ENCODE assay signal across 18 mouse cellular contexts in the genomic region with DNA sequence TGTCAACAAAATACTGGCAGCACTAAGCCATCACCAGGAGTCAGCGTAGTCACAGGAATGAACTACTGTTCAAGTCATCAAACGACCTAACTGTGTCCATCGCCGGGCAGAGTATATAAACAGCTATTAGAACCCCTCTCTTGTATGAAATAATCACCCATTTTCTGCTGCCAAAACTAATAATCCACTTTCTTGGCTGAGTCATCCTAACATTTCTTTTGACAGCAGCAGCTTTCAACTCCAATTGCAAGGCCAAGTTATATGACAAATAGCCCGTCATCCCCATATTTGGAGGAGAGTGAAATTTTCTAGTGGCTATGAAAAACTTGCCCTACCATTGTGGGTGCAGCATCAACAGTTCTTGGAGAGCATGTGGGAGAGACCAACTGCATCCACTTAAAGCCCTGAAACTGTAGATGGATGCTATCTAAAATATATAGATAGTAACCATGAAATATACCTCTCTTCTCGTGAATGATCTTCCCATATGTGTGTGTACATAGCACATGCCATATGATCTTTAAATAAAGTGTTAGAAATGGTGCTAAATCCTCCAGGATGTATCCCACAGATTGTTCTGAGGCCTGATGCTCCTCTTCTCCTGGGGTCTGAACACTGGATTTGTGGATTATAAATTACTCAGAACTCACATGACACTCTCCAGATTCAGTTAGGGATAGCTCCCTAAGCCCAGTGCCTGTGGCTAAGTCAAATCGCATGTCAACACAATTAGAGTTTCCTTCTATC.
DNase-seq lines count a peak whose midpoint lies in the region.
"Had no signal": no experiment of that assay in that cellular context is flagged by ENCODE, and none has a peak within 500 bp of the region (broad histone marks: within the 10 kb centered on the region; RNA-seq: fewer than 3 reads in every experiment).

No protein-coding gene starts in this region.

- DNase-seq in adrenal gland, postnatal 14 days = peak; percentile 8
- DNase-seq in adrenal gland, postnatal 4 days (ENCODE audit: low spot score in 2 of 2) = no peak
- peak; percentile 11 for DNase-seq in left cerebral cortex, adult 11 months (ENCODE audit: low spot score)
- no peak for DNase-seq in left cerebral cortex, postnatal 10 days (ENCODE audit: extremely low spot score in 1 of 2, low spot score in 2 of 2)
- peak; percentile 74 for DNase-seq in 3T3-L1 (ENCODE audit: low read depth, low spot score)
- peak; percentile 58 for DNase-seq in brain, adult 2 months (ENCODE audit: low read depth, low spot score)
- DNase-seq in spleen, adult 12 weeks (ENCODE audit: low spot score) = no peak
- DNase-seq: cerebellum, adult 2 months; cerebellum, postnatal 36 days; embryo, embryonic 11 days; gastrocnemius, adult 2 months; heart, postnatal 36 days; kidney, adult 2 months; layer of hippocampus, adult 9-11 months; liver, embryonic 13.5 days; lung, adult 2 months; lung, postnatal 36 days; thymus, postnatal 4 days had no signal

- intact Hi-C loops in left cerebral cortex, postnatal 10 days (cut with DNase I) = no loop called here

Comparison
In these comparisons a context has a peak if more than half of its experiments do, and no peak if none do; other contexts are left out.
1. DNase-seq: peak in adrenal gland, postnatal 14 days (single experiment), left cerebral cortex, adult 11 months (single experiment), 3T3-L1 (single experiment) and brain, adult 2 months (single experiment); none in adrenal gland, postnatal 4 days (0 of 2), left cerebral cortex, postnatal 10 days (0 of 2) and spleen, adult 12 weeks (single experiment).